Mouse (Mus musculus): ENCODE measurements at regions not wholly inside any gene's neighbourhood (a gene's known extent, or its start where the extent isn't known, plus 50 kb on each side); places are given as distances from the start of the nearest gene placed in this dataset.

DNA sequence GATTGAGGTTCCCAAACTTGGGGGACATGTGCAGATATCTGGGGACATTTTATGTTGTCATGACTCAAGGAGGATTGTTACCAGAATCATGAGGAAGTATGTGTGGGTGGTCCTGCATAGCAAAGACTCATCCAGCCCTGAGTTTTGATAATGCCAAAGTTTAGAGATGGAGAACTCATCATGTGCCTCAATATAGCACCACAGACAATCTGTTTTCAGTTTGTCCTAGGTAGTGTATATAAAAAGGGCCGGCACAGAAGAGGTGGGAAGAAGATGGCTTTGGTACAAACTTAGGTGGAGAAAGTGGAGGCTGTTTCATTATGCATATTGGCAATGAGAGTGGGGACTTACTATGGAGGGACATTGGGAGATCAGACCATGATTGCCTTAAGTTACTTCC lies 447.2 kb downstream of the 1810013L24Rik start:
- no peak for TF ChIP-seq POLR2A (IDR thresholded peaks at IDR 0.05; ENCODE audit: insufficient read length, low read depth)
- TF ChIP-seq USF1 (IDR thresholded peaks at IDR 0.05; ENCODE audit: low read depth) = no peak
- TF ChIP-seq E2F4 (IDR thresholded peaks at IDR 0.05; ENCODE audit: insufficient read depth) = no peak

Measured in myocyte (in vitro differentiated cells).